21 mouse cellular contexts compared by ENCODE assay signal in genomic region chr6:83210495-83210894, GRCm38 (mm10). TPM values are rescaled to one million over a fixed set of nuclear protein-coding genes. Genes with fewer than 3 reads are reported as not detected.
DNase-seq lines count a peak whose midpoint lies in the region; ATAC-seq and TF ChIP-seq lines count a peak whose summit lies in the region.
"Had no signal": no experiment of that assay in that cellular context is flagged by ENCODE, and none has a peak within 500 bp of the region (broad histone marks: within the 10 kb centered on the region; RNA-seq: fewer than 3 reads in every experiment).

No protein-coding gene starts in this region.

- no peak for TF ChIP-seq CTCF in hindbrain, postnatal 0 days (IDR thresholded peaks at IDR 0.05; ENCODE audit: low read depth)

- H3K27me3 ChIP-seq in embryonic facial prominence, embryonic 14.5 days (replicated peaks; ENCODE audit: control insufficient read depth, insufficient read depth, low read length) = no peaks in the 10 kb centered on the region
- H3K27me3 ChIP-seq in embryonic facial prominence, embryonic 10.5 days (replicated peaks; ENCODE audit: low read depth, poor library complexity, severe bottlenecking) = no peaks in the 10 kb centered on the region
- no peaks in the 10 kb centered on the region for H3K27me3 ChIP-seq in hindbrain, postnatal 0 days (ENCODE audit: insufficient read depth, low read length)
- H3K27me3 ChIP-seq in hindbrain, embryonic 13.5 days = no peaks in the 10 kb centered on the region
- H3K27me3 ChIP-seq in midbrain, embryonic 10.5 days (ENCODE audit: low read depth, poor library complexity, severe bottlenecking) = no peaks in the 10 kb centered on the region
- no peaks in the 10 kb centered on the region for H3K27me3 ChIP-seq in midbrain, embryonic 16.5 days (ENCODE audit: control insufficient read depth, insufficient read depth, low read depth, low read length)
- H3K27me3 ChIP-seq: heart, embryonic 13.5 days had no signal

- no peak overlapping the region for H3K9ac ChIP-seq in embryonic facial prominence, embryonic 14.5 days (ENCODE audit: low read depth, low read length)
- H3K9ac ChIP-seq in hindbrain, postnatal 0 days (replicated peaks; ENCODE audit: low read length) = no peak overlapping the region
- H3K9ac ChIP-seq in hindbrain, embryonic 13.5 days = no peak overlapping the region
- no peak overlapping the region for H3K9ac ChIP-seq in midbrain, embryonic 16.5 days (ENCODE audit: low read depth, low read length)
- H3K9ac ChIP-seq: forebrain, postnatal 0 days; heart, embryonic 13.5 days had no signal

- peak; percentile 65 for DNase-seq in embryonic facial prominence, embryonic 14.5 days (ENCODE audit: low spot score)
- DNase-seq in embryonic facial prominence, embryonic 10.5 days (ENCODE audit: low spot score) = no peak
- peak; percentile 25 for DNase-seq in hindbrain, postnatal 0 days (ENCODE audit: low spot score)
- no peak for DNase-seq in midbrain, embryonic 10.5 days (ENCODE audit: low spot score)
- peak; percentile 15 for DNase-seq in NIH3T3 (ENCODE audit: low read depth)
- DNase-seq in embryo, embryonic 10 days (ENCODE audit: low spot score) = no peak
- DNase-seq: adrenal gland, postnatal 10 days; cerebellum, adult 2 months; forebrain, postnatal 0 days; gastrocnemius, postnatal 25 days; heart, adult 18-20 months; kidney, adult 18-20 months; left cerebral cortex, postnatal 4 days; thymus, postnatal 14 days had no signal

- ATAC-seq in embryonic facial prominence, embryonic 14.5 days (ENCODE audit: low read depth) = peak; percentile 30
- ATAC-seq in hindbrain, postnatal 0 days = no peak
- no peak; the same call in 1 of the 2 replicates for ATAC-seq in hindbrain, embryonic 13.5 days (ENCODE audit: low FRiP score)
- no peak for ATAC-seq in midbrain, embryonic 16.5 days
- ATAC-seq: forebrain, postnatal 0 days; inflammation-experienced regulatory T-cells, adult 6 months had no signal

- no peak overlapping the region for H3K4me2 ChIP-seq in embryonic facial prominence, embryonic 14.5 days (ENCODE audit: low read depth, low read length)
- no peak overlapping the region for H3K4me2 ChIP-seq in hindbrain, postnatal 0 days (ENCODE audit: low read depth, low read length)
- H3K4me2 ChIP-seq in hindbrain, embryonic 13.5 days = no peak overlapping the region
- H3K4me2 ChIP-seq in midbrain, embryonic 16.5 days (ENCODE audit: low read length) = no peak overlapping the region
- H3K4me2 ChIP-seq: heart, embryonic 13.5 days had no signal

- no peak overlapping the region for H3K4me3 ChIP-seq in embryonic facial prominence, embryonic 14.5 days (ENCODE audit: low read depth, low read length)
- no peak overlapping the region for H3K4me3 ChIP-seq in embryonic facial prominence, embryonic 10.5 days
- H3K4me3 ChIP-seq in hindbrain, postnatal 0 days (ENCODE audit: low read length) = no peak overlapping the region
- H3K4me3 ChIP-seq in hindbrain, embryonic 13.5 days = no peak overlapping the region
- no peak overlapping the region for H3K4me3 ChIP-seq in midbrain, embryonic 10.5 days
- H3K4me3 ChIP-seq in midbrain, embryonic 16.5 days (ENCODE audit: low read depth, low read length) = no peak overlapping the region
- H3K4me3 ChIP-seq: heart, embryonic 13.5 days had no signal

- H3K4me1 ChIP-seq in embryonic facial prominence, embryonic 14.5 days (ENCODE audit: control insufficient read depth, insufficient read depth, low read length) = 0 out of 2 replicates have a peak, but pooled peaks cover 6% of the 10 kb centered on the region
- H3K4me1 ChIP-seq in embryonic facial prominence, embryonic 10.5 days = peaks cover 3% of the 10 kb centered on the region; the same call in 1 of the 2 replicates
- H3K4me1 ChIP-seq in hindbrain, postnatal 0 days (ENCODE audit: insufficient read depth, low read length) = no peaks in the 10 kb centered on the region
- peaks cover 21% of the 10 kb centered on the region for H3K4me1 ChIP-seq in hindbrain, embryonic 13.5 days (replicated peaks)
- H3K4me1 ChIP-seq in midbrain, embryonic 10.5 days = peaks cover 20% of the 10 kb centered on the region
- peaks cover 2% of the 10 kb centered on the region; the same call in 1 of the 2 replicates for H3K4me1 ChIP-seq in midbrain, embryonic 16.5 days (ENCODE audit: control insufficient read depth, insufficient read depth, low read length)

- 24% methylated on average over 2 of the region's 2 CpGs for WGBS in embryonic facial prominence, embryonic 14.5 days
- 62% methylated on average over 2 of the region's 2 CpGs for WGBS in embryonic facial prominence, embryonic 10.5 days
- WGBS in hindbrain, postnatal 0 days = 33% methylated on average over 2 of the region's 2 CpGs
- WGBS in hindbrain, embryonic 13.5 days = 52% methylated on average over 2 of the region's 2 CpGs
- WGBS in midbrain, embryonic 10.5 days = 75% methylated on average over 2 of the region's 2 CpGs
- WGBS in midbrain, embryonic 16.5 days = 23% methylated on average over 2 of the region's 2 CpGs

- no peaks in the 10 kb centered on the region for H3K9me3 ChIP-seq in embryonic facial prominence, embryonic 14.5 days (ENCODE audit: control insufficient read depth, low read length)
- H3K9me3 ChIP-seq in embryonic facial prominence, embryonic 10.5 days = no peaks in the 10 kb centered on the region
- H3K9me3 ChIP-seq in hindbrain, postnatal 0 days (ENCODE audit: low read length) = no peaks in the 10 kb centered on the region
- no peaks in the 10 kb centered on the region for H3K9me3 ChIP-seq in hindbrain, embryonic 13.5 days
- no peaks in the 10 kb centered on the region for H3K9me3 ChIP-seq in midbrain, embryonic 10.5 days (replicated peaks)
- H3K9me3 ChIP-seq in midbrain, embryonic 16.5 days (replicated peaks; ENCODE audit: control insufficient read depth, low read length, poor library complexity, severe bottlenecking) = no peaks in the 10 kb centered on the region
- H3K9me3 ChIP-seq: heart, embryonic 13.5 days had no signal

- no peak overlapping the region for H3K27ac ChIP-seq in embryonic facial prominence, embryonic 14.5 days (replicated peaks; ENCODE audit: low read depth, low read length)
- H3K27ac ChIP-seq in embryonic facial prominence, embryonic 10.5 days (replicated peaks) = no peak overlapping the region
- H3K27ac ChIP-seq in hindbrain, postnatal 0 days = no peak overlapping the region
- H3K27ac ChIP-seq in hindbrain, embryonic 13.5 days = no peak overlapping the region
- H3K27ac ChIP-seq in midbrain, embryonic 10.5 days (replicated peaks) = peak overlapping the region; percentile 42; the same call in 1 of the 2 replicates
- H3K27ac ChIP-seq in midbrain, embryonic 16.5 days (ENCODE audit: low read length) = no peak overlapping the region
- H3K27ac ChIP-seq: heart, embryonic 13.5 days; kidney, postnatal 0 days; macrophage had no signal

- H3K36me3 ChIP-seq in embryonic facial prominence, embryonic 14.5 days (ENCODE audit: control insufficient read depth, insufficient read depth, low read length) = no peaks in the 10 kb centered on the region
- no peaks in the 10 kb centered on the region for H3K36me3 ChIP-seq in embryonic facial prominence, embryonic 10.5 days (replicated peaks)
- H3K36me3 ChIP-seq in hindbrain, postnatal 0 days (ENCODE audit: insufficient read depth, low read length) = no peaks in the 10 kb centered on the region
- no peaks in the 10 kb centered on the region for H3K36me3 ChIP-seq in hindbrain, embryonic 13.5 days
- H3K36me3 ChIP-seq in midbrain, embryonic 10.5 days = no peaks in the 10 kb centered on the region
- H3K36me3 ChIP-seq in midbrain, embryonic 16.5 days (ENCODE audit: control insufficient read depth, insufficient read depth, low read length) = no peaks in the 10 kb centered on the region
- H3K36me3 ChIP-seq: heart, embryonic 13.5 days had no signal

RNA-seq across cellular contexts. Expression of gene Slc4a5, which starts 9.1 kb away (rescaled TPM):
- polyA plus RNA-seq in embryonic facial prominence, embryonic 14.5 days (2014; fragmentation: Nextera tagmentation; extraction: Ambion mirVana) = 0.47 and 0.57 TPM in 2 replicates
- polyA plus RNA-seq in embryonic facial prominence, embryonic 10.5 days (2016; fragmentation: Nextera tagmentation; extraction: Ambion mirVana) = 0.70 and 0.97 TPM in 2 replicates
- total RNA-seq in hindbrain, postnatal 0 days (2014; rRNA removed) = 5.2 and 6.0 TPM in 2 replicates
- polyA plus RNA-seq in hindbrain, postnatal 0 days (2015; fragmentation: Nextera tagmentation; extraction: Ambion mirVana) = 2.5 and 2.8 TPM in 2 replicates
- polyA plus RNA-seq in hindbrain, embryonic 13.5 days (2015; fragmentation: Nextera tagmentation; extraction: Ambion mirVana) = 2.3 and 5.4 TPM in 2 replicates
- 0.67 and 0.79 TPM in 2 replicates for polyA plus RNA-seq in midbrain, embryonic 10.5 days (2016; fragmentation: Nextera tagmentation; extraction: Ambion mirVana)
- 0.40 and 0.49 TPM in 2 replicates for polyA plus RNA-seq in midbrain, embryonic 16.5 days (2015; fragmentation: Nextera tagmentation; extraction: Ambion mirVana)
- total RNA-seq: gastrocnemius, postnatal 25 days had no signal
- polyA plus RNA-seq: macrophage; neural tube, embryonic 14.5 days had no signal

RNA-seq across cellular contexts. Expression of gene Dctn1, which starts 44.8 kb away (rescaled TPM):
- polyA plus RNA-seq in embryonic facial prominence, embryonic 14.5 days (2014; fragmentation: Nextera tagmentation; extraction: Ambion mirVana) = 84.5 and 101 TPM in 2 replicates
- polyA plus RNA-seq in embryonic facial prominence, embryonic 10.5 days (2016; fragmentation: Nextera tagmentation; extraction: Ambion mirVana) = 112 and 116 TPM in 2 replicates
- total RNA-seq in hindbrain, postnatal 0 days (2014; rRNA removed) = 124 and 132 TPM in 2 replicates
- polyA plus RNA-seq in hindbrain, postnatal 0 days (2015; fragmentation: Nextera tagmentation; extraction: Ambion mirVana) = 145 and 153 TPM in 2 replicates
- 142 and 147 TPM in 2 replicates for polyA plus RNA-seq in hindbrain, embryonic 13.5 days (2015; fragmentation: Nextera tagmentation; extraction: Ambion mirVana)
- 105 and 128 TPM in 2 replicates for polyA plus RNA-seq in midbrain, embryonic 10.5 days (2016; fragmentation: Nextera tagmentation; extraction: Ambion mirVana)
- polyA plus RNA-seq in midbrain, embryonic 16.5 days (2015; fragmentation: Nextera tagmentation; extraction: Ambion mirVana) = 161 and 164 TPM in 2 replicates

RNA-seq across cellular contexts. Expression of gene 1700003E16Rik, which starts 54.3 kb away (rescaled TPM):
- 3.1 and 6.3 TPM in 2 replicates for polyA plus RNA-seq in embryonic facial prominence, embryonic 14.5 days (2014; fragmentation: Nextera tagmentation; extraction: Ambion mirVana)
- polyA plus RNA-seq in embryonic facial prominence, embryonic 10.5 days (2016; fragmentation: Nextera tagmentation; extraction: Ambion mirVana) = 1.3 and 2.1 TPM in 2 replicates
- total RNA-seq in hindbrain, postnatal 0 days (2014; rRNA removed) = 12.7 and 17.8 TPM in 2 replicates
- 10.2 and 11.4 TPM in 2 replicates for polyA plus RNA-seq in hindbrain, postnatal 0 days (2015; fragmentation: Nextera tagmentation; extraction: Ambion mirVana)
- 4.3 and 6.0 TPM in 2 replicates for polyA plus RNA-seq in hindbrain, embryonic 13.5 days (2015; fragmentation: Nextera tagmentation; extraction: Ambion mirVana)
- polyA plus RNA-seq in midbrain, embryonic 10.5 days (2016; fragmentation: Nextera tagmentation; extraction: Ambion mirVana) = 1.9 and 2.0 TPM in 2 replicates
- 11.4 and 16.3 TPM in 2 replicates for polyA plus RNA-seq in midbrain, embryonic 16.5 days (2015; fragmentation: Nextera tagmentation; extraction: Ambion mirVana)
- total RNA-seq: gastrocnemius, postnatal 25 days had no signal
- polyA plus RNA-seq: inflammation-experienced regulatory T-cells, adult 6 months had no signal

RNA-seq across cellular contexts. Expression of gene Wdr54, which starts 54.3 kb away (rescaled TPM):
- polyA plus RNA-seq in embryonic facial prominence, embryonic 14.5 days (2014; fragmentation: Nextera tagmentation; extraction: Ambion mirVana) = 5.8 and 7.0 TPM in 2 replicates
- polyA plus RNA-seq in embryonic facial prominence, embryonic 10.5 days (2016; fragmentation: Nextera tagmentation; extraction: Ambion mirVana) = 10.2 and 11.2 TPM in 2 replicates
- 8.5 and 13.8 TPM in 2 replicates for total RNA-seq in hindbrain, postnatal 0 days (2014; rRNA removed)
- polyA plus RNA-seq in hindbrain, postnatal 0 days (2015; fragmentation: Nextera tagmentation; extraction: Ambion mirVana) = 19.9 and 20.0 TPM in 2 replicates
- 15.2 and 15.5 TPM in 2 replicates for polyA plus RNA-seq in hindbrain, embryonic 13.5 days (2015; fragmentation: Nextera tagmentation; extraction: Ambion mirVana)
- 13.0 and 14.6 TPM in 2 replicates for polyA plus RNA-seq in midbrain, embryonic 10.5 days (2016; fragmentation: Nextera tagmentation; extraction: Ambion mirVana)
- 20.1 and 22.9 TPM in 2 replicates for polyA plus RNA-seq in midbrain, embryonic 16.5 days (2015; fragmentation: Nextera tagmentation; extraction: Ambion mirVana)

Comparison
In these comparisons a context has a peak if more than half of its experiments do, and no peak if none do; other contexts are left out.
1. DNase-seq: peak in embryonic facial prominence, embryonic 14.5 days (single experiment), hindbrain, postnatal 0 days (single experiment) and NIH3T3 (single experiment); none in embryonic facial prominence, embryonic 10.5 days (single experiment), midbrain, embryonic 10.5 days (single experiment) and embryo, embryonic 10 days (single experiment).